Mouse (Mus musculus) liver, embryonic 12.5 days (tissue): ENCODE measurements around the gene Xpnpep2. TPM values are rescaled to one million over a fixed set of nuclear protein-coding genes. Genes with fewer than 3 reads are reported as not detected.

Experiments used
- ATAC-seq: fragments of 200-750 bp; cut with Nextera tagmentation; 2 replicates; pipeline ENCODE4 v1.8.0; 2017; ENCODE audit warnings: moderate number of reproducible peaks, mild to moderate bottlenecking, moderate library complexity
- H3K27ac ChIP-seq: fragments of 300-500 bp; sonication (generic); 2 replicates; pipeline ENCODE4 v1.5.1; 2016; ENCODE audit warnings: mild to moderate bottlenecking
- H3K27me3 ChIP-seq: fragments of 300-500 bp; sonication (generic); replicated peaks from 2 replicates; pipeline ENCODE4 v1.6.1; 2016; ENCODE audit warnings: mild to moderate bottlenecking, moderate library complexity
- H3K36me3 ChIP-seq: fragments of 300-500 bp; sonication (generic); 2 replicates; pipeline ENCODE4 v1.6.1; 2016; ENCODE audit warnings: mild to moderate bottlenecking, moderate library complexity
- H3K4me1 ChIP-seq: fragments of 300-500 bp; sonication (generic); 2 replicates; pipeline ENCODE4 v1.6.1; 2016
- H3K4me2 ChIP-seq: fragments of 300-500 bp; sonication (generic); 2 replicates; pipeline ENCODE4 v1.6.1; 2016; ENCODE audit warnings: mild to moderate bottlenecking, moderate library complexity
- H3K4me3 ChIP-seq: fragments of 300-500 bp; sonication (generic); 2 replicates; pipeline ENCODE4 v1.5.1; 2016; ENCODE audit warnings: mild to moderate bottlenecking, moderate library complexity
- H3K9ac ChIP-seq: fragments of 300-500 bp; sonication (generic); 2 replicates; pipeline ENCODE4 v1.6.1; 2016; ENCODE audit warnings: mild to moderate bottlenecking, moderate library complexity
- H3K9me3 ChIP-seq: fragments of 300-500 bp; sonication (generic); replicated peaks from 2 replicates; pipeline ENCODE4 v1.6.1; 2016; ENCODE audit warnings: mild to moderate bottlenecking, moderate library complexity
- WGBS: fragments of 180-500 bp; shearing (Covaris S2); methylation state at CpG from one replicate; pipeline ENCODE4 v1.1.7; 2016; ENCODE audit not compliant: insufficient replicate concordance; 5-methylcytosine and 5-hydroxymethylcytosine counted together
- polyA plus RNA-seq: library from polyadenylated mRNA; unstranded; fragments of >200 nt; fragmentation: Nextera tagmentation; extraction: Ambion mirVana; gene quantifications from 2 replicates; pipeline ENCODE4 v1.2.1, GENCODE M21; 2016

Xpnpep2 gene
- polyA plus RNA-seq, 1 experiment from 2014 or later, result 0.14 TPM

- H3K4me1 ChIP-seq, result no peaks in the 10 kb centered on the region
- H3K4me2 ChIP-seq, result no peak overlapping the region
- 66% methylated on average over 8 of the region's 8 CpGs for WGBS
- H3K27me3 ChIP-seq, result no peaks in the 10 kb centered on the region; the same call in 1 of the 2 replicates
- H3K9ac ChIP-seq, result no peak overlapping the region
- no peaks in the 10 kb centered on the region for H3K9me3 ChIP-seq
- H3K36me3 ChIP-seq, result no peaks in the 10 kb centered on the region
- no peak overlapping the region for H3K27ac ChIP-seq
- ATAC-seq, result no peak
- no peak overlapping the region for H3K4me3 ChIP-seq
Observed at GRCm38 (mm10) chrX:48096580-48096979, 11.9 kb upstream of the Xpnpep2 start.

GRCm38 (mm10) chrX:48098470-48099129 lies 9.9 kb upstream of the Xpnpep2 start:
- no peak overlapping the region for H3K9ac ChIP-seq
- H3K4me2 ChIP-seq, result no peak overlapping the region
- no peak overlapping the region for H3K27ac ChIP-seq
- no peak overlapping the region for H3K4me3 ChIP-seq
- 70% methylated on average over 9 of the region's 9 CpGs for WGBS
- no peaks in the 10 kb centered on the region; the same call in 1 of the 2 replicates for H3K27me3 ChIP-seq
- ATAC-seq, result no peak
- H3K4me1 ChIP-seq, result no peaks in the 10 kb centered on the region
- H3K9me3 ChIP-seq, result no peaks in the 10 kb centered on the region
- no peaks in the 10 kb centered on the region for H3K36me3 ChIP-seq

- Histone ChIP-seq H3K9me3 (no peaks in the 10 kb centered on the region), H3K4me1 (no peaks in the 10 kb centered on the region), H3K4me2 (no peak overlapping the region), H3K27me3 (no peaks in the 10 kb centered on the region; the same call in 1 of the 2 replicates), H3K36me3 (no peaks in the 10 kb centered on the region), H3K27ac (no peak overlapping the region), H3K4me3 (no peak overlapping the region), H3K9ac (no peak overlapping the region)
- 33% methylated on average over 1 of the region's 1 CpGs for WGBS
- ATAC-seq, result no peak
Observed at GRCm38 (mm10) chrX:48099871-48100270, 8.7 kb upstream of the Xpnpep2 start.

GRCm38 (mm10) chrX:48103256-48103655 lies 5.3 kb upstream of the Xpnpep2 start:
- no peak overlapping the region for H3K9ac ChIP-seq
- whole genome bisulfite sequencing, result 71% methylated on average over 3 of the region's 3 CpGs
- H3K4me2 ChIP-seq, result no peak overlapping the region
- no peak for ATAC-seq
- no peak overlapping the region for H3K4me3 ChIP-seq
- no peaks in the 10 kb centered on the region for H3K36me3 ChIP-seq
- no peak overlapping the region for H3K27ac ChIP-seq
- H3K4me1 ChIP-seq, result no peaks in the 10 kb centered on the region
- H3K9me3 ChIP-seq, result no peaks in the 10 kb centered on the region
- no peaks in the 10 kb centered on the region; the same call in 1 of the 2 replicates for H3K27me3 ChIP-seq

DNA sequence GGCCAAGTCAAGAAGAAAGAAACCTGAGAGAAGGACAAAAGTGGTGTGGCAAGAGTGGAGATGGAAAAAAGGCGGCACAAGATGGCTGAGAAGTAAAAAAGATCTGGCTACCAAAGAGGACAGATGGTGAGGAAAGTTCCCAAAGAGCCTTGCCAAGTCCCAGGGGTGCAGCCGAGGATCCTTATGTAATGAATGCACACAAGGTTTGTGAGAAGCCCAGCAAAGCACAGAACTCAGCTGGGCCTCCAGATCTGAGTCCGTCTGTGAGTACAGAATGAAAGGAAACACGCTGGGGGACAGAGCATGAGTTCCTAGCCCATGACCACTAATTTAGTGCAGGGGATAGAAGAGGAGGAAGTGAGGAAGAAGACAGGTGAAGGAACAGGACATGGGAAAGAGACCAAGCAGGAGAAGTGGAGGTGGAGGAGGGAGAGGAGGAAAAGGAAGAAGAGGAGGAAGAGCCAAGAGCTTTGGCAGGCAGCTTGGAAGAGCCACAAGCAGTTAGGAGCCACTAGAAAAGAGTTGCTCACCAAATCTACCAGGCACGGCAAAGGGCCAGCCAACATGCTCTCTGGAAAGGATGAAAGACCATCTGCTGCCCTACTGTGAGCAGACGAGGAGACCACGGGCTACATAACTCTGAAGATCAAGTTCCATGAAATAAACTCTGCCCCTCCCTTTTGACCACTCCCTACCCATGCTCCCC lies 3.6 kb upstream of the Xpnpep2 start:
- Histone ChIP-seq H3K27ac (no peak overlapping the region), H3K9ac (no peak overlapping the region), H3K27me3 (no peaks in the 10 kb centered on the region; the same call in 1 of the 2 replicates), H3K4me1 (no peaks in the 10 kb centered on the region), H3K4me2 (no peak overlapping the region), H3K9me3 (no peaks in the 10 kb centered on the region), H3K4me3 (no peak overlapping the region), H3K36me3 (no peaks in the 10 kb centered on the region)
- 71% methylated on average over 7 of the region's 7 CpGs for WGBS
- ATAC-seq, result no peak

DNA sequence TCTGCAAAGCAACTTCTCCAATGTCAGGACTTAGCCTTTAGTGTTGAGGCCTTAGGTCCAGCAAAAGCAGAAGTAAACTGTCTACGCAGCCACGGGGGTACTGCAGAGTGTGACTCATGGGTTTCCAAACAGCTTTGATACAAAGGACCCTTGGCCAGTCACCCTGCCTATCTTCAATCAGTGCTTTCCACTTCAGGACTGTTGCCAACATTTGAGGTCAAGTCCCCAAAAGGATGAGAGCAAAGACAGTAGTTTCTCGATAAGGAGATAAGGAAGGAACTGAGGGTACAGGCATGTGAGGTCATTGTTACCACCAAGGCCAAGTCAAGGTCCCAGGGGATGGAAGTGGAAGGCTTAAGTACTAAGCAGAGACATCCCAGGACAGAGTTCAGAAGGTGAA lies 2.3 kb upstream of the Xpnpep2 start:
- Histone ChIP-seq H3K9ac (no peak overlapping the region), H3K4me3 (no peak overlapping the region), H3K27me3 (no peaks in the 10 kb centered on the region; the same call in 1 of the 2 replicates), H3K36me3 (no peaks in the 10 kb centered on the region), H3K27ac (no peak overlapping the region), H3K4me1 (no peaks in the 10 kb centered on the region), H3K4me2 (no peak overlapping the region), H3K9me3 (no peaks in the 10 kb centered on the region)
- ATAC-seq, result no peak
- WGBS, result 31% methylated on average over 3 of the region's 3 CpGs

DNA sequence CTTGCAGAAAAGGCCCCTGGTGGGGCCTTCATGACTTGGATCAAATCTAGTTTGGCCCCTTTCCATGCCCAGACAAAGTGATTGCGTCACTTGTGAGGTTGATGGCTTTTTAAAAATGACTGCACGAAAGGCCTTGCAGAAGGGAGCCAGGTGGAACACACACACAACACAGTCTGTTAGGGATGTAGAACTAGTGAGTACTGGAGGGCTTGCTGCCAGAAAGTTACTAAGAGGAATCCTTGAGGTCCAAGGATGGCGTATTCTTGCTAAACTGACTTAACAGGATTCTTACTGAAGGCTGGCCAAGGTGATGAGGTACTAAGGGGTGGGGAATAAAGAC lies 761 bp downstream of the Xpnpep2 start:
- Histone ChIP-seq H3K4me1 (no peaks in the 10 kb centered on the region), H3K36me3 (no peaks in the 10 kb centered on the region), H3K9ac (no peak overlapping the region), H3K27ac (no peak overlapping the region), H3K4me3 (no peak overlapping the region), H3K27me3 (peaks cover 5% of the 10 kb centered on the region; the same call in 1 of the 2 replicates), H3K9me3 (no peaks in the 10 kb centered on the region), H3K4me2 (no peak overlapping the region)
- ATAC-seq, result no peak
- 78% methylated on average over 3 of the region's 3 CpGs for WGBS

GRCm38 (mm10) chrX:48119294-48119693 lies 10.8 kb downstream of the Xpnpep2 start:
- H3K36me3 ChIP-seq, result no peaks in the 10 kb centered on the region

GRCm38 (mm10) chrX:48124132-48125071 lies 15.9 kb downstream of the Xpnpep2 start:
- Histone ChIP-seq H3K4me3 (peak overlapping the region; percentile 14), H3K27ac (no peak overlapping the region), H3K4me2 (peak overlapping the region; percentile 61), H3K36me3 (no peaks in the 10 kb centered on the region), H3K27me3 (no peaks in the 10 kb centered on the region), H3K4me1 (0 out of 2 replicates have a peak, but pooled peaks cover 5% of the 10 kb centered on the region), H3K9ac (no peak overlapping the region), H3K9me3 (no peaks in the 10 kb centered on the region)
- WGBS, result 14% methylated on average over 17 of the region's 17 CpGs
- ATAC-seq, result peak; percentile 67; the same call in 1 of the 2 replicates

More at GRCm38 (mm10) chrX:48119294-48119693, 10.8 kb downstream of the Xpnpep2 start:
- no peak overlapping the region for H3K27ac ChIP-seq
- no peak for ATAC-seq
- no peak overlapping the region for H3K4me2 ChIP-seq
- H3K27me3 ChIP-seq, result peaks cover 11% of the 10 kb centered on the region; the same call in 1 of the 2 replicates
- no peak overlapping the region for H3K4me3 ChIP-seq
- no peak overlapping the region for H3K9ac ChIP-seq
- no peaks in the 10 kb centered on the region for H3K9me3 ChIP-seq
- 0 out of 2 replicates have a peak, but pooled peaks cover 2% of the 10 kb centered on the region for H3K4me1 ChIP-seq

- Histone ChIP-seq H3K4me3 (no peak overlapping the region), H3K36me3 (no peaks in the 10 kb centered on the region), H3K27ac (no peak overlapping the region), H3K9me3 (no peaks in the 10 kb centered on the region), H3K4me2 (no peak overlapping the region), H3K9ac (no peak overlapping the region), H3K27me3 (no peaks in the 10 kb centered on the region), H3K4me1 (0 out of 2 replicates have a peak, but pooled peaks cover 5% of the 10 kb centered on the region)
- no peak for ATAC-seq
- WGBS, result 57% methylated on average over 6 of the region's 6 CpGs
Observed at GRCm38 (mm10) chrX:48126903-48127476, 18.5 kb downstream of the Xpnpep2 start.

GRCm38 (mm10) chrX:48127502-48128218 lies 19.1 kb downstream of the Xpnpep2 start:
- H3K4me1 ChIP-seq, result 0 out of 2 replicates have a peak, but pooled peaks cover 5% of the 10 kb centered on the region
- H3K9me3 ChIP-seq, result no peaks in the 10 kb centered on the region
- H3K27ac ChIP-seq, result no peak overlapping the region
- H3K4me3 ChIP-seq, result no peak overlapping the region
- no peak overlapping the region for H3K4me2 ChIP-seq
- no peaks in the 10 kb centered on the region for H3K27me3 ChIP-seq
- no peaks in the 10 kb centered on the region for H3K36me3 ChIP-seq
- 51% methylated on average over 6 of the region's 6 CpGs for WGBS
- H3K9ac ChIP-seq, result no peak overlapping the region
- ATAC-seq, result no peak
